Comparison of ENCODE assay signal across 8 mouse cellular contexts in genomic region chr2:143916229-143916628, GRCm38 (mm10). TPM values are rescaled to one million over a fixed set of nuclear protein-coding genes. Genes with fewer than 3 reads are reported as not detected.
DNase-seq lines count a peak whose midpoint lies in the region; ATAC-seq lines count a peak whose summit lies in the region.

No protein-coding gene starts in this region.

- no peaks in the 10 kb centered on the region for H3K36me3 ChIP-seq in forebrain, embryonic 16.5 days (ENCODE audit: control insufficient read depth, insufficient read depth)

- peak overlapping the region; percentile 80 for H3K4me3 ChIP-seq in forebrain, embryonic 16.5 days (replicated peaks; ENCODE audit: low read length)

- no peaks in the 10 kb centered on the region for H3K27me3 ChIP-seq in forebrain, embryonic 16.5 days (replicated peaks; ENCODE audit: control insufficient read depth, insufficient read depth, low read length)

- 3% methylated on average over 5 of the region's 5 CpGs for WGBS in forebrain, embryonic 16.5 days

- H3K9me3 ChIP-seq in forebrain, embryonic 16.5 days (ENCODE audit: control insufficient read depth, low read length) = no peaks in the 10 kb centered on the region

- ATAC-seq in forebrain, embryonic 16.5 days = no peak

- H3K9ac ChIP-seq in forebrain, embryonic 16.5 days (replicated peaks; ENCODE audit: low read depth, low read length) = peak overlapping the region; percentile 84

- DNase-seq in frontal cortex, postnatal 36 days (ENCODE audit: low spot score in 2 of 2) = peak; percentile 16 to 31
- no peak for DNase-seq in frontal cortex, postnatal 25 days (ENCODE audit: low spot score in 2 of 2)
- DNase-seq in adipocyte (ENCODE audit: low spot score) = peak; percentile 67
- peak; percentile 25 to 72 for DNase-seq in layer of hippocampus, adult 18-20 months (ENCODE audit: low spot score in 2 of 2)
- DNase-seq in lung, postnatal 14 days = peak; percentile 32
- peak; percentile 49 for DNase-seq in telencephalon, adult 2 months (ENCODE audit: low read depth, low spot score)
- DNase-seq in frontal cortex, postnatal 14 days (ENCODE audit: low spot score in 2 of 2) = no peak

- H3K4me2 ChIP-seq in forebrain, embryonic 16.5 days (ENCODE audit: low read length) = peak overlapping the region; percentile 91

- peak overlapping the region; percentile 97 for H3K27ac ChIP-seq in forebrain, embryonic 16.5 days (ENCODE audit: low read length)

- H3K4me1 ChIP-seq in forebrain, embryonic 16.5 days (replicated peaks; ENCODE audit: control insufficient read depth, insufficient read depth, low read length) = peaks cover 20% of the 10 kb centered on the region

RNA-seq across cellular contexts. Expression of gene Dstn, which starts 1.1 kb away (rescaled TPM):
- polyA plus RNA-seq in forebrain, embryonic 16.5 days (2015; fragmentation: Nextera tagmentation; extraction: Ambion mirVana) = 428 and 455 TPM in 2 replicates
- 100 to 1,000 TPM; 183 to 197 TPM for total RNA-seq in layer of hippocampus, adult 18-20 months (2021)

RNA-seq across cellular contexts. Expression of gene Bfsp1, which starts 53.3 kb away (rescaled TPM):
- 0.62 and 1.1 TPM in 2 replicates for polyA plus RNA-seq in forebrain, embryonic 16.5 days (2015; fragmentation: Nextera tagmentation; extraction: Ambion mirVana)
- total RNA-seq in layer of hippocampus, adult 18-20 months (2021) = 1 to 10 TPM; 1.1 to 1.5 TPM

Comparison
In these comparisons a context has a peak if more than half of its experiments do, and no peak if none do; other contexts are left out.
1. DNase-seq: peak in frontal cortex, postnatal 36 days (2 of 2), adipocyte (single experiment), layer of hippocampus, adult 18-20 months (2 of 2), lung, postnatal 14 days (single experiment) and telencephalon, adult 2 months (single experiment); none in frontal cortex, postnatal 25 days (0 of 2) and frontal cortex, postnatal 14 days (0 of 2).